Mouse (Mus musculus) bone marrow macrophage, adult 2 months (primary cell): Measurements from ENCODE around the gene Itpa. TPM values are rescaled to one million over a fixed set of nuclear protein-coding genes. Genes with fewer than 3 reads are reported as not detected.
A peak's percentile ranks its signal among the peaks of the same experiment; 100 is the strongest.

Experiments
- H3K27ac ChIP-seq: 2 replicates; pipeline ENCODE4 v1.5.1; 2012; ENCODE audit warnings: low read depth, low read length; ENCODE audit not compliant: insufficient read depth
- H3K4me1 ChIP-seq: 2 replicates; pipeline ENCODE4 v1.6.1; 2012; ENCODE audit warnings: low read length; ENCODE audit not compliant: control insufficient read depth, insufficient read depth
- H3K4me3 ChIP-seq: 2 replicates; pipeline ENCODE4 v1.5.1; 2012; ENCODE audit warnings: mild to moderate bottlenecking, low read length, moderate library complexity; ENCODE audit not compliant: insufficient read depth
- CTCF ChIP-seq: IDR thresholded peaks from 2 replicates; pipeline ENCODE4 v1.5.1; 2012; ENCODE audit warnings: low read depth, mild to moderate bottlenecking, low read length, moderate library complexity
- POLR2A ChIP-seq: IDR thresholded peaks from 2 replicates; pipeline ENCODE4 v1.6.1; 2012; ENCODE audit warnings: mild to moderate bottlenecking, low read depth, low read length, borderline replicate concordance
- polyA plus RNA-seq: library from polyadenylated mRNA; stranded (reverse); fragments of >200 nt; gene quantifications from 2 replicates; pipeline ENCODE4 v1.2.4, GENCODE M21; 2012; ENCODE audit not compliant: missing spikeins, insufficient read depth, insufficient read length

Gene Itpa
- polyA plus RNA-seq: 22.7 and 23.7 TPM in 2 replicates

GRCm38 (mm10) chr2:130667559-130667958, at the start of gene Itpa:
TSS of gene Itpa (plus strand) at chr2:130667610.
- no peak for TF ChIP-seq CTCF
- TF ChIP-seq POLR2A: no peak
- Histone ChIP-seq H3K27ac (peak within 1 kb of the TSS; percentile 37), H3K4me3 (peak within 1 kb of the TSS; percentile 90), H3K4me1 (peaks cover 21% of the 10 kb centered on the region)

GRCm38 (mm10) chr2:130618972-130619371, 48.4 kb upstream of the Itpa start:
- TF ChIP-seq POLR2A (no peak), CTCF (no peak)
- H3K4me1 ChIP-seq: no peaks in the 10 kb centered on the region

GRCm38 (mm10) chr2:130628424-130628823, 39.0 kb upstream of the Itpa start:
- Histone ChIP-seq H3K4me3 (no peak overlapping the region), H3K4me1 (peaks cover 7% of the 10 kb centered on the region), H3K27ac (no peak overlapping the region)
- TF ChIP-seq CTCF (no peak), POLR2A (no peak)

More at GRCm38 (mm10) chr2:130618972-130619371, 48.4 kb upstream of the Itpa start:
- no peak overlapping the region for H3K27ac ChIP-seq
- no peak overlapping the region for H3K4me3 ChIP-seq

- no peak for TF ChIP-seq POLR2A
- TF ChIP-seq CTCF: no peak
- peak overlapping the region; percentile 27; the same call in 1 of the 2 replicates for H3K27ac ChIP-seq
- peaks cover 7% of the 10 kb centered on the region for H3K4me1 ChIP-seq
- peak overlapping the region; percentile 97 for H3K4me3 ChIP-seq
Observed at GRCm38 (mm10) chr2:130629080-130629838, 38.2 kb upstream of the Itpa start.

- Histone ChIP-seq H3K4me1 (peaks cover 7% of the 10 kb centered on the region), H3K27ac (peak within 1 kb of the TSS; percentile 27; the same call in 1 of the 2 replicates), H3K4me3 (peak within 1 kb of the TSS; percentile 97)
- TF ChIP-seq CTCF (no peak), POLR2A (no peak)
Observed at GRCm38 (mm10) chr2:130629839-130630203, 37.6 kb upstream of the Itpa start, which contains the start of the genes Fastkd5 and Ubox5. TSS of gene Fastkd5 (minus strand) at chr2:130630027. TSS of gene Ubox5 (minus strand) at chr2:130630038.

- Histone ChIP-seq H3K4me3 (no peak overlapping the region), H3K27ac (no peak overlapping the region), H3K4me1 (peaks cover 7% of the 10 kb centered on the region)
- TF ChIP-seq POLR2A: no peak
- TF ChIP-seq CTCF: no peak
Observed at GRCm38 (mm10) chr2:130632416-130632815, 35.0 kb upstream of the Itpa start.

- no peak for TF ChIP-seq CTCF
- TF ChIP-seq POLR2A: no peak
- H3K27ac ChIP-seq: no peak overlapping the region
Observed at GRCm38 (mm10) chr2:130632887-130633675, 34.3 kb upstream of the Itpa start.

GRCm38 (mm10) chr2:130634006-130634738, 33.2 kb upstream of the Itpa start:
- H3K4me3 ChIP-seq: peak overlapping the region; percentile 53
- no peak overlapping the region for H3K27ac ChIP-seq
- TF ChIP-seq POLR2A (no peak), CTCF (no peak)
- H3K4me1 ChIP-seq: peaks cover 7% of the 10 kb centered on the region

More at GRCm38 (mm10) chr2:130632887-130633675, 34.3 kb upstream of the Itpa start:
- H3K4me3 ChIP-seq: no peak overlapping the region
- peaks cover 7% of the 10 kb centered on the region for H3K4me1 ChIP-seq

GRCm38 (mm10) chr2:130634739-130635411, 32.5 kb upstream of the Itpa start:
- Histone ChIP-seq H3K4me1 (peaks cover 7% of the 10 kb centered on the region), H3K4me3 (peak overlapping the region; percentile 53), H3K27ac (no peak overlapping the region)
- TF ChIP-seq CTCF (no peak), POLR2A (no peak)
